Mouse (Mus musculus) hindbrain, embryonic 12.5 days (tissue): ENCODE results near the gene Ackr3. TPM values are rescaled to one million over a fixed set of nuclear protein-coding genes. Genes with fewer than 3 reads are reported as not detected.

ENCODE experiments used
- ATAC-seq: fragments of 200-750 bp; cut with Nextera tagmentation; 2 replicates; pipeline ENCODE4 v1.8.0; 2017; ENCODE audit warnings: moderate TSS enrichment; ENCODE audit not compliant: low FRiP score
- H3K27ac ChIP-seq: fragments of 300-500 bp; sonication (generic); 2 replicates; pipeline ENCODE4 v1.5.1; 2016; ENCODE audit warnings: mild to moderate bottlenecking
- H3K27me3 ChIP-seq: fragments of 300-500 bp; sonication (generic); 2 replicates; pipeline ENCODE4 v1.6.1; 2016; ENCODE audit warnings: mild to moderate bottlenecking
- H3K36me3 ChIP-seq: fragments of 300-500 bp; sonication (generic); 2 replicates; pipeline ENCODE4 v1.6.1; 2016; ENCODE audit warnings: mild to moderate bottlenecking
- H3K4me1 ChIP-seq: fragments of 300-500 bp; sonication (generic); 2 replicates; pipeline ENCODE4 v1.6.1; 2016
- H3K4me2 ChIP-seq: fragments of 300-500 bp; sonication (generic); replicated peaks from 2 replicates; pipeline ENCODE4 v1.6.1; 2016; ENCODE audit warnings: mild to moderate bottlenecking
- H3K4me3 ChIP-seq: fragments of 300-500 bp; sonication (generic); 2 replicates; pipeline ENCODE4 v1.5.1; 2016; ENCODE audit warnings: mild to moderate bottlenecking
- H3K9ac ChIP-seq: fragments of 300-500 bp; sonication (generic); 2 replicates; pipeline ENCODE4 v1.6.1; 2016; ENCODE audit warnings: mild to moderate bottlenecking, moderate library complexity
- H3K9me3 ChIP-seq: fragments of 300-500 bp; sonication (generic); replicated peaks from 2 replicates; pipeline ENCODE4 v1.6.1; 2016; ENCODE audit warnings: mild to moderate bottlenecking
- WGBS: fragments of 180-500 bp; shearing (Covaris S2); methylation state at CpG from one replicate; pipeline ENCODE4 v1.1.7; 2016; 5-methylcytosine and 5-hydroxymethylcytosine counted together
- polyA plus RNA-seq: library from polyadenylated mRNA; unstranded; fragments of >200 nt; fragmentation: Nextera tagmentation; extraction: Ambion mirVana; gene quantifications from 2 replicates; pipeline ENCODE4 v1.2.1, GENCODE M21; 2016

Ackr3 gene
- polyA plus RNA-seq, 1 experiment from 2014 or later, result 27.6 TPM

DNA sequence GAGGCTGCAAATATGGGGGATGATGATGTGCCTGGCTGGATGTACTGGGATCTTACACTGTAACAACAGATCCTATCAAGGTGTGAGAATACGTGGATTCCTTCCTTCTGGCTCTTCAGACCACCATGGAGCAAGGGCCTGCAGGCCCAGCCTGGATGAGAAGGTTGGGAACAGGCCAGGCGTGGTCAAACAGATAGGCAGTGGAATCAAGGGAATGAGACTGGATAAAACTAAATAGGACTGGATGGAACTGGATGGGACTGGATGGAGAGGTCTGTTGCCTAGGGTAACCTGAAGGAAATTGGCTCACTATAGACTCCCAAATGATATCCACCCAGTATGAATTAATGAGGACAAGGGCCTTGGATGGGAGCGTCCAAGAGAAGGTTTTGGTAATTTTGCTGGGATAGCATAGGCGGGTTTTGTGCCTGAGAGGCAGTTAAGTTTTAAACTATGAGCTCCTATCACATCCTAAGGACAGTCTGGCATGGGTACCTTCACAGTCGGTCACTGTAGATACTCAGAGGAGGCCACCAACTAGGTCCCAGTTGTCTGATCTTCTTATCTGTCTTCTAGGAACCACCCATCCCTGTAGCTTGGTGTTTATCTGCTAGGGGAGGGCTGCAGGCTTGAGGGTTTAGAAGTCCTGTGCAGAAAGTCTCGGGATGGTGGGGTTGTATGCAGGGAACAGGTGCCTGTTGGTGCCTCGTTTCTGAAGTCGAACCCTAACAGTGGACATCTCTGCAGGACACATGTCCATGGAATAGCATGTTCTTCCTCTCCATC lies 44.2 kb downstream of the Ackr3 start:
- 91% methylated on average over 8 of the region's 8 CpGs for WGBS
- Histone ChIP-seq H3K4me2 (no peak overlapping the region), H3K4me1 (peaks cover 35% of the 10 kb centered on the region), H3K27me3 (no peaks in the 10 kb centered on the region; the same call in 1 of the 2 replicates), H3K36me3 (no peaks in the 10 kb centered on the region), H3K4me3 (no peak overlapping the region), H3K27ac (no peak overlapping the region), H3K9ac (no peak overlapping the region), H3K9me3 (no peaks in the 10 kb centered on the region)
- ATAC-seq, result no peak

DNA sequence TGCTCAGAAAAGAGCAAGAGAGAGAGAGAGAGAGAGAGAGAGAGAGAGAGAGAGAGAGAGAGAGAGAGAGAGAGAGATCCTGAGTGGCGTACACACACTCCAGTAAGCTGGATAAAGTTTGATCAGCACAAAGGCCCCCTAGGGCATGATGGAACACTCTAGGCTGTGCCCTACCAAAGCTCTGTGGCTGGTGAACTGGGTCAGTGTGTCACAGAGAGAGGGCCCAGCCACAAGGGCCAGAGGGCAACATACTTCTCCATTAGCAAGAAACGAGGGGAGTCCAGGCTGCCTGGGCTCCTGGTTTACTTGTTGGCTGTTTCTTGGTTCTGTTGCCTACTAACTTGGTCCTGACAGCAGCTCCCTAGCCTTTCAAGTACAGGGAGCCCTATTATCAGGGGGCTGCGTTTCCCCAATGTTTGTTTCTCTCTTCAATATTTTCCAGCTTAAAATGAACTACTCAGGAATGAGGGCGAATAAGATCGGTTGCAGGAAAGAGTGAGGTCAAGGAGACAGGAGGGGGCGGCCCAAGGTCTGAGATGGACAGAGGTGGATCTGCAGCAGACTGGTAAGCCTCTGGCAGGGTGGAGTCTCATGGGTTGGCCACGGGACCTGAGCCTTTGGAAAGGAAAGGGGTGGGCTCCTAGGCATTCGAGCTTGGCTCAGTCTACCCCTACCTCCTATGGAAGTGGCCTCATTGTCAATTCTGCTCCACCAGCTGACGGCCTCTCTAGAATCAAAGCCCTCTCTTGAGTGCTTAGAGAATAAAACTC lies 45.4 kb downstream of the Ackr3 start:
- H3K27me3 ChIP-seq, result no peaks in the 10 kb centered on the region; the same call in 1 of the 2 replicates

DNA sequence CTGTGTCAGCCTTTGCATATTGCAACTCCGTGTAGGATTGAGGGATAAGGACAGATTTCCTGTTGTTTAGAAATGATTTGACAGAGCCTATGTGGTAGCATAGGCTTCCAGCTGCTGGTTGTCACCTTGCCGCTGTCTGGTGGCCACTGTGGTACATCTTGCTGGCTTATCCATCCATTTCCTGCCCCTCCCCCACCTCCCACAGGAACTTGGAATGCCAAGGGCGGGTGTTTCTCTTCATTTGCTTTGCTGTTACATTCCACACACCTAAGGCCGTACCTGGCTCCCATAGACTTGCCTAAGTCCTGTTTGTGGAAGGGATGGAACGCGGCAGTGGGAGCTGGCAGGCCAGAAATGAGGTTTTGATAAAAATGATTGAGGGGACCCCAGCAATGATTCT lies 46.6 kb downstream of the Ackr3 start:
- 89% methylated on average over 6 of the region's 6 CpGs for WGBS
- H3K27me3 ChIP-seq, result no peaks in the 10 kb centered on the region; the same call in 1 of the 2 replicates
- H3K9ac ChIP-seq, result no peak overlapping the region
- no peak overlapping the region for H3K4me3 ChIP-seq
- H3K27ac ChIP-seq, result no peak overlapping the region
- H3K4me2 ChIP-seq, result no peak overlapping the region
- peaks cover 35% of the 10 kb centered on the region for H3K4me1 ChIP-seq
- no peaks in the 10 kb centered on the region for H3K36me3 ChIP-seq
- no peak for ATAC-seq
- no peaks in the 10 kb centered on the region for H3K9me3 ChIP-seq

More for the DNA sequence above, 45.4 kb downstream of the Ackr3 start:
- H3K4me2 ChIP-seq, result no peak overlapping the region
- H3K27ac ChIP-seq, result no peak overlapping the region
- no peak for ATAC-seq
- H3K9ac ChIP-seq, result no peak overlapping the region
- peaks cover 35% of the 10 kb centered on the region for H3K4me1 ChIP-seq
- H3K36me3 ChIP-seq, result no peaks in the 10 kb centered on the region
- H3K4me3 ChIP-seq, result no peak overlapping the region
- H3K9me3 ChIP-seq, result no peaks in the 10 kb centered on the region
- WGBS, result 73% methylated on average over 9 of the region's 9 CpGs

DNA sequence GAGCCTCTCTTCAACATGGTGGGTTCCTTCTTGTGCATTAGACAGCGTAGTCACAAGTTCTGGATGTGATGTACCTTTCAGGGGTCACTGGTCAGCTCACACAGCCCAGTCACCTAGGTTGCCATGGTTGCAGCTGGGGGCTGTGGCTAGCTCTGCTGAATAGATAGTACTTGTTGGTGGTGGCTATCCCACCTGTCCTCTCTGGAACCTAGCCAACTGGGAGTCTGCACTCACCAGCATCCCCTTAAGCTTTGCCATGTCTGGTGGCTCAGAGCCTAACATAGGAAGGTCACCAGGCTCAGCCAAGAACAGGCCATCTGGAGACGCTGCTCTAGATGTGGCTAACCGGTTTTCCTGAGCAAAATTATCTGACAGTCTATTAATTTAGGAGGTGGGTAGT lies 47.4 kb downstream of the Ackr3 start:
- no peak overlapping the region for H3K27ac ChIP-seq
- H3K4me3 ChIP-seq, result no peak overlapping the region
- H3K9ac ChIP-seq, result no peak overlapping the region
- no peaks in the 10 kb centered on the region for H3K9me3 ChIP-seq
- no peaks in the 10 kb centered on the region for H3K27me3 ChIP-seq
- WGBS, result 66% methylated on average over 3 of the region's 3 CpGs
- H3K36me3 ChIP-seq, result no peaks in the 10 kb centered on the region
- no peak overlapping the region for H3K4me2 ChIP-seq
- ATAC-seq, result no peak
- H3K4me1 ChIP-seq, result peaks cover 32% of the 10 kb centered on the region

DNA sequence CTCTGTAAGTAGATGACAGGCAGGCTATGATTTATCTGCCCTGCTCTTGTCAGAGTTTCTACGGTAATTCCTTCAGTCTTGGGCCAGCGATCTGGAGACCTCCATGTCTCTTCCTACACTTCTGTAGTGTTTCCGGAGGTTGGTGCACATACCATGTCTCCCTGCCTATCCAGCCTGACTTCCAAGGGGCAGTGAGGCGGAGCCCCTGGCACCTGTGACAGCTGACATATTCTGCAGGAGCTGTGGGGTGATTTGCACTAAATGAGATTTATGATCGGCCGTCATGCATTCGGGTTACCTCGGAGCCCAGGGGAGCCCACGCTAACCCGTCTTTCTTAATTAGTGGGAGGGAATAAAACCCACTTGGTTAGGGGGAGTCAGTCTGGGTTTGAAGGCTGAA lies 49.7 kb downstream of the Ackr3 start:
- Histone ChIP-seq H3K4me2 (no peak overlapping the region), H3K9ac (no peak overlapping the region), H3K4me3 (no peak overlapping the region), H3K27me3 (no peaks in the 10 kb centered on the region), H3K9me3 (no peaks in the 10 kb centered on the region), H3K4me1 (peaks cover 20% of the 10 kb centered on the region), H3K36me3 (no peaks in the 10 kb centered on the region), H3K27ac (no peak overlapping the region)
- WGBS, result 70% methylated on average over 10 of the region's 10 CpGs
- peak; percentile 38; the same call in 1 of the 2 replicates for ATAC-seq

DNA sequence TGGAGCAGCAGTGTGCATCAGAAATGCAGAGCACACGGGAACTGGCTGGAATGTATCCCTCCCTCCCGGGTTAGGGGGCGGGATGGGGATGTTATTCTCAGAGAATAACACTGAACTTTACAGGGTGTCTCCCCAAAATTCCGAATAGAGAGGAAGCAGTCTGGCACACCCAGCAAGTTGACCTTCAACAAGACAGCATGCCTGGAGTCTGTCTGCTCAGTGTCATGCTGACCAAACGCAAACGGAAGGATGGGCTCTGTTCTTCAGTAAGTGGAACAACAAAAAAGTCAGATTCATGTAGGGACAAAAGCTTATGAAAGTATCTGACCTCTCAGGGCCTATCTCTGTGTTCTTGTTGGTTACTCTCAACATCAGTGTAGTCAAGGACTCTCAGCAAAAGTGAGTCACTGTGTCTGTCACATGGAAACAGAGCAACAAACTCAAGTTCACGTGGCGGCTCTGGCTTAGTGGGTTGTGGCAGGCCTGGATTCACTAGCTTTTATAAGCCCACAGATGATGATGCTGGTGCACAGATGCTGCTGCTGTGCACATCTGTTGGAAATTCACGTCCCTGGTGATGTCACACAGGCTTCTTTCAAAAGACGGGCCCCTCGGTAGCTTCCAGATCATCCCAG lies 54.6 kb downstream of the Ackr3 start:
- H3K36me3 ChIP-seq, result no peaks in the 10 kb centered on the region
- no peak overlapping the region for H3K4me3 ChIP-seq
- H3K4me1 ChIP-seq, result no peaks in the 10 kb centered on the region
- H3K9ac ChIP-seq, result no peak overlapping the region
- no peak overlapping the region for H3K4me2 ChIP-seq
- H3K9me3 ChIP-seq, result no peaks in the 10 kb centered on the region
- H3K27ac ChIP-seq, result no peak overlapping the region
- no peaks in the 10 kb centered on the region for H3K27me3 ChIP-seq
- 90% methylated on average over 11 of the region's 11 CpGs for WGBS
- ATAC-seq, result no peak

DNA sequence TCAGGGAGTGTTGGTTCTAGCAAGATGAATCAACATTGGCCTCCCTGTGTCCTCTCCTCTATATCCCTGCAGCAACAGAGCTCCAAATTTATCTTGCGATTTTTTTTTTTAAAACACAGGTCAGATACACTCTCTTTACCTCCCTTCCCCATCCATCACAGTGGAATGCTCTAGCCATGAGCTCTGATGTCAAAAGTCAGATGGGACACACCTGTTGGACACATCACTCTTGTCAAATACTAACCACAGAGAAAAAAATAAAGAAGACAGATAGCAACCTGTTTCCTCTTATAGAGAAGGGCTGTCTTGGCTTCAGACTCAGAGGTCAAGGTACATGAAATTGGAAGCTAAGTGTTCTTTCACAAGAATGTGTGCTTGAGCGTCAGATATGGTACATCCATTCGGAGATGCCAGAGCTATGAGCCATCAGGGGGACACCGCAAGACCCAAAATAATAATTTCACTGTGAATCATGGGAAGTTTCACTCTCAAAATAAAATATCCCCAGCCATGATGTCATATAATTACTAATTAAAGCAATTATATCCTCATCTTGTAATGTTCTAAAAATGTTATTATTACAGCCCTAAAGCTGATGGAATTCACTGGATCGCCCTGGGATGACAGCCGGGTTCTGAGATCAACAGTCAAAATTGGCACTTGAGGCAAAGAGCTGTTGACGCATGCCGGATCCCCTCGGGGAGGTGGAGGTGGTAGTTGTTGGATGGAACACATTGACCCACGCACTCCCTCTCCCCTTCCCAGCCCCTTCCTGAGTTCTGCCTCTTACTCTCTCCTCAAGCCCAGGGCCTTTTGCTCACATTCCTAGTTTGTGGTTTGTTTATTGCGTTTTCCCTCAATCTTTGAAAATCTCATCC lies 57.2 kb downstream of the Ackr3 start:
- Histone ChIP-seq H3K9me3 (no peaks in the 10 kb centered on the region), H3K9ac (no peak overlapping the region), H3K4me1 (no peaks in the 10 kb centered on the region), H3K27me3 (no peaks in the 10 kb centered on the region), H3K4me3 (no peak overlapping the region), H3K36me3 (no peaks in the 10 kb centered on the region), H3K4me2 (no peak overlapping the region), H3K27ac (no peak overlapping the region)
- 89% methylated on average over 11 of the region's 11 CpGs for WGBS
- no peak for ATAC-seq

DNA sequence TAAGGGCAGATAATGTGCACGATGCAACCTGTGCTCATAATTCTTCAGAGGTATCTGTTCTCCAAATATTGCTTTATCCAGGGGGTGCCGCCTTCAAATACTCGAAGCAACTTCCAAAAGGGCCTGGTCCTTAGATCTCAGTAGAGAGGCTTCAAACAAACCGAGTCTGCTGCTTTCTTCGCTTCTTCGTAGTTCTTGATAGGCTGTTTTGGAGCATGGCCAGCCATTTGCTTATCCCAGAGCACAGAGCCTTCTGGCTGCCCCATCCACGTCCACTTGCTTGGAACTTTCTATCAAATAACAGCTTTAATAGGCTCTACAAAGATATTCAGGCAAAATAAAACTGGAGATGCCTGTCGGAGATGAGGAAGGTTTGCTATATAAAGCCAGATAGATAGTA lies 58.6 kb downstream of the Ackr3 start:
- Histone ChIP-seq H3K27me3 (0 out of 2 replicates have a peak, but pooled peaks cover 2% of the 10 kb centered on the region), H3K4me1 (no peaks in the 10 kb centered on the region), H3K9me3 (no peaks in the 10 kb centered on the region), H3K9ac (no peak overlapping the region), H3K27ac (no peak overlapping the region), H3K4me2 (no peak overlapping the region), H3K4me3 (no peak overlapping the region), H3K36me3 (no peaks in the 10 kb centered on the region)
- no peak for ATAC-seq
- WGBS, result 80% methylated on average over 8 of the region's 8 CpGs

Other genes with a start within 250 kb of the Ackr3 start
- gene Asb18, start 189.3 kb upstream of the Ackr3 start, polyA plus RNA-seq, result 0.61 and 0.76 TPM in 2 replicates
- 0.84 and 1.3 TPM in 2 replicates for gene Iqca, start 50.6 kb upstream of the Ackr3 start, polyA plus RNA-seq